Mouse (Mus musculus): Measurements from ENCODE around the gene Gm20422. TPM values are rescaled to one million over a fixed set of nuclear protein-coding genes. Genes with fewer than 3 reads are reported as not detected.
A peak's percentile ranks its signal among the peaks of the same experiment; 100 is the strongest.

The Gm20422 gene
- polyA plus RNA-seq, 1 experiment: not detected

GRCm38 (mm10) chr8:69793666-69794065 is 19.0 kb upstream of the Gm20422 start:
- DNase-seq (ENCODE audit: low read depth): no peak

GRCm38 (mm10) chr8:69791415-69792068 is 16.9 kb upstream of the Gm20422 start:
- DNase-seq (ENCODE audit: low read depth): no peak

- DNase-seq (ENCODE audit: low read depth): no peak
Observed at GRCm38 (mm10) chr8:69790773-69791367, 16.2 kb upstream of the Gm20422 start, which contains the start of the genes Atp13a1 and Zfp866. Gene Atp13a1 (plus strand): TSS chr8:69791163. Gene Zfp866 (minus strand): TSS chr8:69791178.

- DNase-seq (ENCODE audit: low read depth): no peak
Observed at GRCm38 (mm10) chr8:69790364-69790763, 15.7 kb upstream of the Gm20422 start.

GRCm38 (mm10) chr8:69789731-69790130 is 15.0 kb upstream of the Gm20422 start:
- DNase-seq (ENCODE audit: low read depth): no peak

- DNase-seq (ENCODE audit: low read depth): no peak
Observed at GRCm38 (mm10) chr8:69789105-69789504, 14.4 kb upstream of the Gm20422 start.

GRCm38 (mm10) chr8:69777111-69777510 is 2.4 kb upstream of the Gm20422 start:
- no peak for DNase-seq (ENCODE audit: low read depth)

- no peak for DNase-seq (ENCODE audit: low read depth)
Observed at GRCm38 (mm10) chr8:69775149-69775534, 456 bp upstream of the Gm20422 start.

GRCm38 (mm10) chr8:69772106-69772505 is 2.6 kb downstream of the Gm20422 start:
- DNase-seq (ENCODE audit: low read depth): no peak

- DNase-seq (ENCODE audit: low read depth): no peak
Observed at GRCm38 (mm10) chr8:69771221-69771620, 3.5 kb downstream of the Gm20422 start.

- DNase-seq (ENCODE audit: low read depth): no peak
Observed at GRCm38 (mm10) chr8:69761814-69762445, 12.8 kb downstream of the Gm20422 start.

- DNase-seq (ENCODE audit: low read depth): no peak
Observed at GRCm38 (mm10) chr8:69758316-69758715, 16.4 kb downstream of the Gm20422 start.

GRCm38 (mm10) chr8:69752437-69752836 is 22.2 kb downstream of the Gm20422 start:
- DNase-seq (ENCODE audit: low read depth): no peak

GRCm38 (mm10) chr8:69749544-69750454 is 24.9 kb downstream of the Gm20422 start, which contains the start of gene Zfp963:
Gene Zfp963 (minus strand): TSS chr8:69749970.
- DNase-seq (ENCODE audit: low read depth): peak; percentile 54

- DNase-seq (ENCODE audit: low read depth): no peak
Observed at GRCm38 (mm10) chr8:69741231-69741630, 33.5 kb downstream of the Gm20422 start.

GRCm38 (mm10) chr8:69740763-69741162 is 33.9 kb downstream of the Gm20422 start:
- DNase-seq (ENCODE audit: low read depth): no peak

GRCm38 (mm10) chr8:69735495-69735894 is 39.2 kb downstream of the Gm20422 start:
- no peak for DNase-seq (ENCODE audit: low read depth)

GRCm38 (mm10) chr8:69717232-69717580 is 57.5 kb downstream of the Gm20422 start:
- DNase-seq (ENCODE audit: low read depth): no peak

GRCm38 (mm10) chr8:69716403-69717231 is 58.1 kb downstream of the Gm20422 start:
- peak; percentile 99 for DNase-seq (ENCODE audit: low read depth)

GRCm38 (mm10) chr8:69715366-69715765 is 59.3 kb downstream of the Gm20422 start:
- no peak for DNase-seq (ENCODE audit: low read depth)

GRCm38 (mm10) chr8:69713516-69713915 is 61.2 kb downstream of the Gm20422 start:
- no peak for DNase-seq (ENCODE audit: low read depth)
